ENCODE assay signal across 6 mouse cellular contexts in genomic region chr12:75290524-75290923, GRCm38 (mm10).
"Had no signal": no experiment of that assay in that cellular context is flagged by ENCODE, and none has a peak within 500 bp of the region (broad histone marks: within the 10 kb centered on the region; RNA-seq: fewer than 3 reads in every experiment).

No protein-coding gene starts in this region.

- DNase-seq: kidney, adult 9 months; kidney, postnatal 36 days; lung, embryonic 14.5 days; right cerebral cortex, postnatal 4 days; spleen, adult 18-20 months; thymus, postnatal 4 days had no signal
